Mouse (Mus musculus) heart, postnatal 0 days (tissue): ENCODE measurements at regions not wholly inside any gene's neighbourhood (a gene's known extent, or its start where the extent isn't known, plus 50 kb on each side); places are given as distances from the start of the nearest gene placed in this dataset.

Experiments
- CTCF ChIP-seq: IDR thresholded peaks from 2 replicates; pipeline ENCODE4 v1.5.1; 2016; ENCODE audit warnings: antibody characterized with exemption, control low read depth, low read depth
- EP300 ChIP-seq: IDR thresholded peaks from 2 replicates; pipeline ENCODE4 v1.6.1; 2016; ENCODE audit warnings: antibody characterized with exemption, low read depth

DNA sequence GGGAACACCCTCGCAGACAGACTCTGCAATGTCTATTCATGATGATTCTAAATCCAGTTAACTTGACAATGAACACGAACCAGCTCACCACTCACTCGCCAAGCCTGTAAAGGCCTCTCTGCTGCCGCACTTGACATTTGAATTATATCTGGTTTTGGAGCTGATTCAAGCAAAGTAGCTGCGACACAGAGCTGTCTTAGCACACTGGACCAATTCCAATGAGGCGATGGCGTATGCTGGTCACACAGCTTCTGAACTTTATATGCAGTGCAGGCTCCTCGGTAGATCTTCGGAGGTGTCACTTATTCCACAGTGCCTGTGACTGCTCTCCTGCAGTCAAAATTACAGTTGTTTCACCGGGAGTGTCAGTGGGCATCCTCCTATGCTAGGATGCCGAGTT, 115.4 kb downstream of the Hhipl2 start:
- TF ChIP-seq EP300, result no peak
- no peak for TF ChIP-seq CTCF
